Mouse (Mus musculus) stomach, postnatal 0 days (tissue): ENCODE measurements around the gene Fahd1.

Source experiments
- CTCF ChIP-seq: IDR thresholded peaks from 2 replicates; pipeline ENCODE4 v1.5.1; 2016; ENCODE audit warnings: antibody characterized with exemption, low read depth, mild to moderate bottlenecking, moderate library complexity
- EP300 ChIP-seq: optimal IDR thresholded peaks from 2 replicates; pipeline ENCODE3; 2016; ENCODE audit warnings: antibody characterized with exemption

DNA sequence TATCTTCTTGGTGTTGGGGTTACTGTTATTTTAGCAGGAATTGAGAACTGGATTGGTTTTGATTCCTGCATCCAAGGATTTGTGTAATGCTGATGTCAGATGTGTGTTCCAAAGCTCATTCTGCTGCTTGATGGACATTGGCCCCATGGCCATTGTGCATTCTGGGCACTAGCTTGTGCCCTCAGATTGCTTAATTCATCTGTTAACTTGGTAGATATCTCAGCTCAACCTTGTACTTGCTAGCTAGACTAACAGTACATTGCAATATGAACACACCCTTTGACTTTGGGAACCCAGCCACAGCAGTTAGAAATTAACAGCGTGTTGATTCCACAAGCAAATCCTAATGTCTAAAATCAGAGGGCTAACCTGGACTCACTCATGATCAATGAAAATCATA lies 2.8 kb downstream of the Fahd1 start:
- no peak for TF ChIP-seq CTCF
- TF ChIP-seq EP300, result no peak
